ENCODE assay signal across 25 mouse cellular contexts in genomic region chr9:123815444-123815843, GRCm38 (mm10). TPM values are rescaled to one million over a fixed set of nuclear protein-coding genes. Genes with fewer than 3 reads are reported as not detected.
DNase-seq lines count a peak whose midpoint lies in the region; ATAC-seq and TF ChIP-seq lines count a peak whose summit lies in the region.
"Had no signal": no experiment of that assay in that cellular context is flagged by ENCODE, and none has a peak within 500 bp of the region (broad histone marks: within the 10 kb centered on the region; RNA-seq: fewer than 3 reads in every experiment).

No protein-coding gene starts in this region.

- TF ChIP-seq POLR2A in spleen, adult 2 months (IDR thresholded peaks at IDR 0.05; ENCODE audit: low read depth, low read length): no peak

- ATAC-seq in heart, embryonic 12.5 days (ENCODE audit: insufficient number of reproducible peaks, low FRiP score): no peak
- peak; percentile 77 for ATAC-seq in megakaryocyte progenitor cell, adult 5-6 weeks (replicated peaks; ENCODE audit: poor library complexity)
- ATAC-seq: activated CD4-positive, CD25-positive, alpha-beta regulatory T cell, adult 4 months; midbrain, embryonic 16.5 days; Patski had no signal

- H3K27me3 ChIP-seq in heart, embryonic 12.5 days (replicated peaks): no peaks in the 10 kb centered on the region
- no peaks in the 10 kb centered on the region for H3K27me3 ChIP-seq in spleen, adult 2 months (ENCODE audit: control insufficient read depth, insufficient read depth, low read length)
- H3K27me3 ChIP-seq: embryonic facial prominence, embryonic 13.5 days; neural tube, embryonic 13.5 days; Patski had no signal

- no peak overlapping the region for H3K4me2 ChIP-seq in heart, embryonic 12.5 days
- H3K4me2 ChIP-seq: embryonic facial prominence, embryonic 13.5 days; heart, embryonic 11.5 days; neural tube, embryonic 13.5 days had no signal

- DNase-seq in heart, adult 11 months: peak; percentile 89
- DNase-seq in spleen, adult 2 months (ENCODE audit: low read depth in 1 of 2, low spot score in 2 of 2): no peak
- no peak for DNase-seq in spleen, adult 12 weeks (ENCODE audit: low spot score)
- DNase-seq in adrenal gland, adult 8-10 months: no peak
- DNase-seq in urinary bladder, postnatal 36 days (ENCODE audit: low spot score in 2 of 2): no peak
- DNase-seq: adrenal gland, postnatal 36 days; gastrocnemius, postnatal 10 days; heart, postnatal 4 days; kidney, adult 9 months; kidney, postnatal 4 days; lung, adult 2 months; right cerebral cortex, postnatal 14 days had no signal

- TF ChIP-seq CTCF in spleen, adult 2 months (IDR thresholded peaks at IDR 0.05; ENCODE audit: extremely low read depth, insufficient read depth, insufficient read length, insufficient replicate concordance): no peak

- peaks cover 9% of the 10 kb centered on the region for H3K4me1 ChIP-seq in heart, embryonic 12.5 days (replicated peaks)
- peaks cover 4% of the 10 kb centered on the region; the same call in 1 of the 2 replicates for H3K4me1 ChIP-seq in spleen, adult 2 months (ENCODE audit: control insufficient read depth, insufficient read depth, insufficient read length)
- H3K4me1 ChIP-seq: embryonic facial prominence, embryonic 13.5 days; forebrain, embryonic 10.5 days; neural tube, embryonic 13.5 days had no signal

- no peaks in the 10 kb centered on the region for H3K9me3 ChIP-seq in heart, embryonic 12.5 days (replicated peaks)
- H3K9me3 ChIP-seq: embryonic facial prominence, embryonic 13.5 days; forebrain, embryonic 10.5 days; neural tube, embryonic 13.5 days had no signal

- H3K9ac ChIP-seq in heart, embryonic 12.5 days: no peak overlapping the region
- H3K9ac ChIP-seq: embryonic facial prominence, embryonic 13.5 days; neural tube, embryonic 13.5 days had no signal

- H3K36me3 ChIP-seq in heart, embryonic 12.5 days: peaks cover 78% of the 10 kb centered on the region
- peaks cover 35% of the 10 kb centered on the region for H3K36me3 ChIP-seq in spleen, adult 2 months (ENCODE audit: control insufficient read depth, insufficient read depth, low read length)

- no peak overlapping the region for H3K4me3 ChIP-seq in heart, embryonic 12.5 days
- H3K4me3 ChIP-seq in spleen, adult 2 months (ENCODE audit: extremely low read depth, insufficient read depth, insufficient read length): no peak overlapping the region
- H3K4me3 ChIP-seq: embryonic facial prominence, embryonic 13.5 days; forebrain, embryonic 10.5 days; neural tube, embryonic 13.5 days had no signal

- 78% methylated on average over 3 of the region's 3 CpGs for WGBS in heart, embryonic 12.5 days
- WGBS in spleen, adult 2 months: 61% methylated on average over 3 of the region's 3 CpGs

- H3K27ac ChIP-seq in heart, embryonic 12.5 days (ENCODE audit: poor library complexity, severe bottlenecking): no peak overlapping the region
- H3K27ac ChIP-seq in spleen, adult 2 months (ENCODE audit: insufficient read depth, low read length): 0 out of 2 replicates have a peak overlapping the region, but pooled peaks have one; percentile 7
- H3K27ac ChIP-seq: embryonic facial prominence, embryonic 13.5 days; forebrain, embryonic 10.5 days; neural tube, embryonic 13.5 days had no signal

RNA-seq across cellular contexts. Expression of gene Cxcr6, which starts 9.2 kb away (rescaled TPM):
- polyA plus RNA-seq in heart, embryonic 12.5 days (2016; fragmentation: Nextera tagmentation; extraction: Ambion mirVana): 0.37 and 0.48 TPM in 2 replicates
- polyA plus RNA-seq in spleen, adult 2 months (2012; rRNA removed): 4.2 and 5.2 TPM in 2 replicates
- total RNA-seq in megakaryocyte progenitor cell, adult 5-6 weeks (2015): not detected in 2 replicates
- total RNA-seq in megakaryocyte progenitor cell, adult 5-6 weeks (2017): 0.21 TPM in 1 of 2 replicates, not detected in the other
- total RNA-seq in adrenal gland, adult 8-10 months (2022): under 1 TPM in 3 of 4 experiments, not detected in 1; 0.46 to 0.75 (median 0.49) TPM
- total RNA-seq: gastrocnemius, postnatal 10 days; heart, postnatal 4 days; layer of hippocampus, postnatal 10 days; left cerebral cortex, postnatal 14 days had no signal
- polyA plus RNA-seq: cortical plate, adult 2 months had no signal

RNA-seq across cellular contexts. Expression of gene Fyco1, which starts 36.3 kb away (rescaled TPM):
- polyA plus RNA-seq in heart, embryonic 12.5 days (2016; fragmentation: Nextera tagmentation; extraction: Ambion mirVana): 30.3 and 31.0 TPM in 2 replicates
- polyA plus RNA-seq in spleen, adult 2 months (2012; rRNA removed): 5.0 and 6.0 TPM in 2 replicates
- 13.0 and 16.4 TPM in 2 replicates for total RNA-seq in megakaryocyte progenitor cell, adult 5-6 weeks (2015)
- total RNA-seq in megakaryocyte progenitor cell, adult 5-6 weeks (2017): 10.9 and 14.6 TPM in 2 replicates
- 10 to 100 TPM; 49.2 to 64.3 (median 59.1) TPM for total RNA-seq in adrenal gland, adult 8-10 months (2022)

RNA-seq across cellular contexts. Expression of gene Xcr1, which starts 46.4 kb away (rescaled TPM):
- not detected in 2 replicates for polyA plus RNA-seq in heart, embryonic 12.5 days (2016; fragmentation: Nextera tagmentation; extraction: Ambion mirVana)
- polyA plus RNA-seq in spleen, adult 2 months (2012; rRNA removed): 3.2 and 3.5 TPM in 2 replicates
- 0.10 and 0.15 TPM in 2 replicates for total RNA-seq in megakaryocyte progenitor cell, adult 5-6 weeks (2015)
- total RNA-seq in megakaryocyte progenitor cell, adult 5-6 weeks (2017): 0.37 and 0.54 TPM in 2 replicates
- total RNA-seq in adrenal gland, adult 8-10 months (2022): under 1 TPM in 3 of 4 experiments, not detected in 1; 0.22 to 0.31 (median 0.23) TPM
- total RNA-seq: heart, postnatal 4 days; layer of hippocampus, postnatal 10 days; left cerebral cortex, postnatal 14 days had no signal
- polyA plus RNA-seq: embryonic facial prominence, embryonic 13.5 days; heart, embryonic 11.5 days; limb, embryonic 14.5 days had no signal
